Mouse (Mus musculus) megakaryocyte, embryonic 14.5 days (primary cell): ENCODE data around the gene Pkig. TPM values are rescaled to one million over a fixed set of nuclear protein-coding genes. Genes with fewer than 3 reads are reported as not detected.
"Not testable (repeated sequence)": the region's sequence is repeated elsewhere in the genome, so short reads cannot be mapped to it uniquely, and the experiment has no call there.

Source experiments
- H3K27me3 ChIP-seq: replicated peaks from 2 replicates; pipeline ENCODE3; 2012; ENCODE audit warnings: inconsistent platforms
- H3K36me3 ChIP-seq: replicated peaks from 2 replicates; pipeline ENCODE3; 2012; ENCODE audit warnings: low read length, inconsistent platforms, mixed read lengths
- H3K4me1 ChIP-seq: 2 replicates; pipeline ENCODE4 v1.6.1; 2012; ENCODE audit warnings: inconsistent platforms
- H3K4me3 ChIP-seq: replicated peaks from 2 replicates; pipeline ENCODE3; 2012; ENCODE audit warnings: moderate library complexity, mild to moderate bottlenecking, inconsistent platforms
- H3K9me3 ChIP-seq: 2 replicates; pipeline ENCODE4 v1.6.1; 2012; ENCODE audit warnings: inconsistent platforms
- FLI1 ChIP-seq: IDR thresholded peaks from 2 replicates; pipeline ENCODE4 v1.6.1; 2012; ENCODE audit warnings: low read length, inconsistent platforms, mixed read lengths
- GATA1 ChIP-seq: IDR thresholded peaks from 3 replicates; pipeline ENCODE4 v1.6.1; 2012; ENCODE audit warnings: mixed read lengths, low read length, inconsistent platforms, borderline replicate concordance
- polyA plus RNA-seq: library from polyadenylated mRNA; stranded (reverse); fragments of >175 nt; gene quantifications from 2 replicates; pipeline ENCODE4 v1.2.3, GENCODE M21; 2012; ENCODE audit warnings: low replicate concordance; ENCODE audit not compliant: insufficient read depth

Pkig gene
- polyA plus RNA-seq, 1 experiment, result 348 TPM

GRCm38 (mm10) chr2:163675662-163676061 lies 17.5 kb downstream of the Pkig start:
- Histone ChIP-seq H3K4me3 (no peak overlapping the region), H3K4me1 (peaks cover 48% of the 10 kb centered on the region), H3K36me3 (peaks cover 6% of the 10 kb centered on the region), H3K9me3 (no peaks in the 10 kb centered on the region), H3K27me3 (no peaks in the 10 kb centered on the region)
- TF ChIP-seq GATA1, result no peak
- no peak for TF ChIP-seq FLI1

- no peaks in the 10 kb centered on the region for H3K27me3 ChIP-seq
- H3K4me1 ChIP-seq, result peaks cover 48% of the 10 kb centered on the region
- peaks cover 12% of the 10 kb centered on the region for H3K36me3 ChIP-seq
- no peak overlapping the region for H3K4me3 ChIP-seq
- no peak for TF ChIP-seq GATA1
- no peaks in the 10 kb centered on the region for H3K9me3 ChIP-seq
Measured at GRCm38 (mm10) chr2:163676321-163676720, 18.1 kb downstream of the Pkig start.

GRCm38 (mm10) chr2:163676745-163677144 lies 18.6 kb downstream of the Pkig start:
- no peaks in the 10 kb centered on the region for H3K27me3 ChIP-seq
- H3K36me3 ChIP-seq, result peaks cover 10% of the 10 kb centered on the region
- H3K4me1 ChIP-seq, result peaks cover 48% of the 10 kb centered on the region
- no peaks in the 10 kb centered on the region for H3K9me3 ChIP-seq
- TF ChIP-seq FLI1, result no peak
- no peak for TF ChIP-seq GATA1
- H3K4me3 ChIP-seq, result no peak overlapping the region

- Histone ChIP-seq H3K4me3 (no peak overlapping the region), H3K4me1 (peaks cover 43% of the 10 kb centered on the region), H3K9me3 (no peaks in the 10 kb centered on the region), H3K27me3 (no peaks in the 10 kb centered on the region), H3K36me3 (peaks cover 6% of the 10 kb centered on the region)
- no peak for TF ChIP-seq GATA1
- TF ChIP-seq FLI1, result no peak
Measured at GRCm38 (mm10) chr2:163682344-163682743, 24.2 kb downstream of the Pkig start.

- no peaks in the 10 kb centered on the region for H3K9me3 ChIP-seq
- H3K4me1 ChIP-seq, result peaks cover 56% of the 10 kb centered on the region
- no peak for TF ChIP-seq GATA1
- TF ChIP-seq FLI1, result no peak
- H3K27me3 ChIP-seq, result no peaks in the 10 kb centered on the region
- peaks cover 6% of the 10 kb centered on the region for H3K36me3 ChIP-seq
- H3K4me3 ChIP-seq, result no peak overlapping the region
Measured at GRCm38 (mm10) chr2:163685287-163685686, 27.1 kb downstream of the Pkig start.

DNA sequence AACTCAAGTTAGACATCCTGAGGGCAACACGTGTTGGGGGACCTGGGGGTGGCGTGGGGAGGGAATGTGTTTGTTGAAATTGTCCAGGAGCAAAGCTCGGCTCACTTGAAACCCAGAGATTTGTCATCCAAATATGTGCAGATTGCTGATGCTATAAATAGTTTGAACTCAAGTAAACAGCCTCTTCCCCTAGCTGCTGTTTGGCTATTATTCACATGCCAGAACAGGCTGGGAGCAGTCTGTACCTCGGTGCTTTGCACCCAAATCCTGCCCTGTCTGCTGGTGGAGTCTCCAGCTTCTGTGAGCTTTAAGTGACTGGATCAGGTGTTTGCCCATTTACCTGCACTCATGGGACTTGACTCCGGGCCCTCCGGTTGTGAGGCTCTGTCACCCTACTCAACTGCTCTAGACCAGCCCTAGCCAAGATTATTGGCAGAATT lies 27.6 kb downstream of the Pkig start:
- Histone ChIP-seq H3K9me3 (no peaks in the 10 kb centered on the region), H3K4me1 (peaks cover 61% of the 10 kb centered on the region), H3K4me3 (no peak overlapping the region), H3K27me3 (no peaks in the 10 kb centered on the region), H3K36me3 (peaks cover 5% of the 10 kb centered on the region)
- no peak for TF ChIP-seq GATA1
- no peak for TF ChIP-seq FLI1

- H3K4me1 ChIP-seq, result peaks cover 65% of the 10 kb centered on the region
- H3K27me3 ChIP-seq, result no peaks in the 10 kb centered on the region
- peaks cover under 1% of the 10 kb centered on the region for H3K36me3 ChIP-seq
- no peak overlapping the region for H3K4me3 ChIP-seq
- no peak for TF ChIP-seq GATA1
- TF ChIP-seq FLI1, result no peak
- no peaks in the 10 kb centered on the region for H3K9me3 ChIP-seq
Measured at GRCm38 (mm10) chr2:163686233-163686632, 28.0 kb downstream of the Pkig start.

GRCm38 (mm10) chr2:163686886-163687285 lies 28.7 kb downstream of the Pkig start:
- Histone ChIP-seq H3K27me3 (no peaks in the 10 kb centered on the region), H3K9me3 (no peaks in the 10 kb centered on the region), H3K4me1 (peaks cover 70% of the 10 kb centered on the region), H3K36me3 (no peaks in the 10 kb centered on the region), H3K4me3 (no peak overlapping the region)
- TF ChIP-seq FLI1, result no peak
- TF ChIP-seq GATA1, result no peak

DNA sequence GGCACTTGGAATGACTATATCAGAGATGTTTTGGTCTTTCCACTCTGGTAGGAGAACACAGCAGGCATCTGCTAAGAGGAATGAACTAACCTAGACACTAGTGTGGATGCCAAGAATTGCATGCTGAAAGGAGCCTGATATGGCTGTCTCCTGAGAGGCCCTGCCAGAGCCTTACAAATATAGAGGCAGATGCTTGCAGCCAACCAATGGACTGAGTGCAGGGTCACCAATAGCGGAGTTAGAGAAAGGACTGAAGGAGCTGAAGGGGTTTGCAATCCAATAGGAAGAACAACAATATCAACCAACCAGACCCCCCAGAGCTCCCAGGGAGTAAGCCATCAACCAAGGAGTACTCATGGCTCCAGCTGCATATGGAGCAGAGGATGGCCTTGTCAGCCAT lies 30.2 kb downstream of the Pkig start:
- not testable (repeated sequence) for H3K36me3 ChIP-seq, H3K9me3 ChIP-seq, H3K27me3 ChIP-seq, H3K4me3 ChIP-seq
- peaks cover 76% of the 10 kb centered on the region for H3K4me1 ChIP-seq

GRCm38 (mm10) chr2:163689771-163690170 lies 31.6 kb downstream of the Pkig start:
- Histone ChIP-seq H3K4me1 (peaks cover 88% of the 10 kb centered on the region), H3K4me3 (no peak overlapping the region), H3K9me3 (no peaks in the 10 kb centered on the region), H3K27me3 (no peaks in the 10 kb centered on the region), H3K36me3 (peaks cover 6% of the 10 kb centered on the region)
- TF ChIP-seq FLI1 (no peak), GATA1 (no peak)

GRCm38 (mm10) chr2:163690409-163691304 lies 32.5 kb downstream of the Pkig start:
- H3K9me3 ChIP-seq, result no peaks in the 10 kb centered on the region
- H3K36me3 ChIP-seq, result peaks cover 6% of the 10 kb centered on the region
- TF ChIP-seq GATA1 (no peak), FLI1 (no peak)
- no peaks in the 10 kb centered on the region for H3K27me3 ChIP-seq
- no peak overlapping the region for H3K4me3 ChIP-seq
- peaks cover 89% of the 10 kb centered on the region for H3K4me1 ChIP-seq
